Mouse (Mus musculus) limb, embryonic 14.5 days (tissue): Measurements from ENCODE around the gene Dgkb. TPM values are rescaled to one million over a fixed set of nuclear protein-coding genes. Genes with fewer than 3 reads are reported as not detected.

Experiments used
- ATAC-seq: fragments of 200-750 bp; cut with Nextera tagmentation; 2 replicates; pipeline ENCODE4 v1.8.0; 2017; ENCODE audit warnings: low read depth, moderate number of reproducible peaks, moderate TSS enrichment; ENCODE audit not compliant: low FRiP score
- DNase-seq: peaks from one replicate; pipeline ENCODE4 v3.0.0-alpha.2; 2015; ENCODE audit warnings: low spot score
- H3K27ac ChIP-seq: fragments of 300-500 bp; sonication (generic); replicated peaks from 2 replicates; pipeline ENCODE4 v1.5.1; 2014; ENCODE audit warnings: low read depth, mild to moderate bottlenecking, low read length, moderate library complexity, mixed read lengths
- H3K27me3 ChIP-seq: fragments of 300-500 bp; sonication (generic); 2 replicates; pipeline ENCODE4 v1.6.1; 2014; ENCODE audit warnings: low read length, mixed read lengths; ENCODE audit not compliant: control insufficient read depth, insufficient read depth
- H3K36me3 ChIP-seq: fragments of 300-500 bp; sonication (generic); 2 replicates; pipeline ENCODE4 v1.6.1; 2014; ENCODE audit warnings: mild to moderate bottlenecking, low read length, moderate library complexity, mixed read lengths; ENCODE audit not compliant: control insufficient read depth, insufficient read depth
- H3K4me1 ChIP-seq: fragments of 300-500 bp; sonication (generic); 2 replicates; pipeline ENCODE4 v1.6.1; 2014; ENCODE audit warnings: antibody characterized with exemption, low read length, mixed read lengths; ENCODE audit not compliant: control insufficient read depth, insufficient read depth
- H3K4me2 ChIP-seq: fragments of 300-500 bp; sonication (generic); replicated peaks from 2 replicates; pipeline ENCODE4 v1.6.1; 2014; ENCODE audit warnings: low read depth, mild to moderate bottlenecking, low read length, moderate library complexity; ENCODE audit not compliant: severe bottlenecking
- H3K4me3 ChIP-seq: fragments of 300-500 bp; sonication (generic); replicated peaks from 2 replicates; pipeline ENCODE4 v1.5.1; 2014; ENCODE audit warnings: low read length
- H3K9ac ChIP-seq: fragments of 300-500 bp; sonication (generic); 2 replicates; pipeline ENCODE4 v1.6.1; 2014; ENCODE audit warnings: mild to moderate bottlenecking, low read depth, low read length, moderate library complexity; ENCODE audit not compliant: severe bottlenecking
- H3K9me3 ChIP-seq: fragments of 300-500 bp; sonication (generic); 2 replicates; pipeline ENCODE4 v1.6.1; 2016; ENCODE audit warnings: low read length; ENCODE audit not compliant: control insufficient read depth
- POLR2A ChIP-seq: fragments of 200-500 bp; IDR thresholded peaks from 2 replicates; pipeline ENCODE4 v1.8.0; 2012; ENCODE audit warnings: inconsistent platforms, mild to moderate bottlenecking, moderate library complexity, borderline replicate concordance; ENCODE audit not compliant: insufficient read depth, insufficient read length; ENCODE audit errors: extremely low read depth
- WGBS: fragments of 180-500 bp; shearing (Covaris S2); extraction: QIAGEN DNeasy Blood & Tissue Kit; methylation state at CpG from one replicate; pipeline ENCODE4 v1.1.7; 2014; 5-methylcytosine and 5-hydroxymethylcytosine counted together
- polyA plus RNA-seq, 2 experiments: library from polyadenylated mRNA; depleted of rRNA in 1 of 2; stranded (reverse) in 1 of 2; unstranded in 1 of 2; fragments of >200 nt; fragmentation: Nextera tagmentation in 1 of 2; extraction: Ambion mirVana in 1 of 2; gene quantifications; 2 replicates each; pipeline versions ENCODE4 v1.2.1 to v1.2.3; 2012 to 2014

Dgkb gene
- polyA plus RNA-seq, 2 experiments: 0.56 to 0.80 TPM

DNA sequence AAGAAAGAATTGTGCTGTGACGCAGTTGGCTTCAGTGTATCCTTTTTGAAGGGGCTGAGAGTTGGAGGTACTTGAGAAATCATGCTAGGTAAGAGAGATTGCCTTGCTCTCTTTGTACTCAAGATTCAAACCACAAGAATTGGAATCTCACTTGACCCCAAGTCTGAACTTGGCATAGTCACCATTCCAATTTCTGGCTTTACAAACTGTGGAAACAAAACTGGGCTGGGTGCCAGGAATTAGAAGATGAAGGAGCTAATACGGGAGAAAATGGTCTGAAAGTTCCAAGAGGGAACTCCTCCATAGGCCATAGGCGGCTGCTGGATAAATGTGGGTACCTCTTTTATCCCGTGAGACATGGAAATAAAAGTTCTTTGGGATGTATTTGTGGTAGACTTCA is 66.3 kb downstream of the Dgkb start:
- TF ChIP-seq POLR2A: no peak
- Histone ChIP-seq H3K27ac (no peak overlapping the region), H3K36me3 (no peaks in the 10 kb centered on the region), H3K9ac (no peak overlapping the region), H3K4me2 (no peak overlapping the region), H3K4me1 (no peaks in the 10 kb centered on the region), H3K27me3 (0 out of 2 replicates have a peak, but pooled peaks cover 4% of the 10 kb centered on the region), H3K9me3 (no peaks in the 10 kb centered on the region), H3K4me3 (no peak overlapping the region)
- no peak for ATAC-seq
- 56% methylated on average over 4 of the region's 4 CpGs for WGBS
- DNase-seq: no peak

DNA sequence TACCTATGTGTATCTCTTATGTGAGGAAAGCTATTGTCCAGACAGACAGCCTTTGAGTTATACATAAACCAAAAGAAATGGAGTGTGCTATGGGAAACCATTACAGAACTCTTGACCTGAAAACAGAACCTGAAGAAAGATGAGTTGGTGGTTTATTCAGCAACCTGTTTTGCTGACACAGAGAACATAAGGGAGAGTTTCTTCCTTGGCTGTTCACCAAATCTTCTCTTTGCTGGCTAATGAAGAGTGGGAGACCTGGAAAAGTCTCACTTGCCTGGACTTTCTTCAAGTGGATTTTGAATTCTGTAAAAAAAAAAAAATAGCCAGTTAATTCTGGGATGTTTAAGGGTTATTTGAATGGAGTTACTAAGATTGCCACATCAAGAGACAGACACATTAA is 71.1 kb downstream of the Dgkb start:
- Histone ChIP-seq H3K4me1 (no peaks in the 10 kb centered on the region), H3K27ac (no peak overlapping the region), H3K27me3 (no peaks in the 10 kb centered on the region), H3K4me3 (no peak overlapping the region), H3K36me3 (no peaks in the 10 kb centered on the region), H3K4me2 (no peak overlapping the region), H3K9ac (no peak overlapping the region), H3K9me3 (no peaks in the 10 kb centered on the region)
- ATAC-seq (no peak), DNase-seq (no peak)
- no peak for TF ChIP-seq POLR2A

DNA sequence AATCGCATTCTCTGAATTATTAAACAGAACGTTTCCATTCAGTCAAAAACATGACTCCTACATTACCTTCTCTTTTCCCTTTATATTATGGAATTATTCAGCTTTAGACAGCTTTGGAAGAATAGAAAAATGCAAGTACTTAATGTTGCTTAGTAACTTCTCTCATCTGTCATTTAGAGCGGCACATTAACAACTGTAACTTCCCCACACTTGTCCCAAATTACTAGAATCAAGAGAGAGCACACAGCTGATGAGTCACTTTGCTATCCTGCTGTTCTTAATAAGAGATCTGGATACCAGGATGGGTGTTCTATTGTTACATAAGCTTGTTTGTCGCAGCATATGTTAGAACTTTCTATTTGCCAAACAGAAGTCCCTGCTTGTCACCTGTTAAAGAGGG is 71.9 kb downstream of the Dgkb start:
- no peak for TF ChIP-seq POLR2A
- no peak for DNase-seq
- 90% methylated on average over 4 of the region's 4 CpGs for WGBS
- no peak overlapping the region for H3K4me2 ChIP-seq
- no peak overlapping the region for H3K4me3 ChIP-seq
- H3K9me3 ChIP-seq: no peaks in the 10 kb centered on the region
- no peaks in the 10 kb centered on the region for H3K4me1 ChIP-seq
- no peaks in the 10 kb centered on the region for H3K36me3 ChIP-seq
- no peak for ATAC-seq
- H3K9ac ChIP-seq: no peak overlapping the region
- no peak overlapping the region for H3K27ac ChIP-seq
- no peaks in the 10 kb centered on the region for H3K27me3 ChIP-seq

DNA sequence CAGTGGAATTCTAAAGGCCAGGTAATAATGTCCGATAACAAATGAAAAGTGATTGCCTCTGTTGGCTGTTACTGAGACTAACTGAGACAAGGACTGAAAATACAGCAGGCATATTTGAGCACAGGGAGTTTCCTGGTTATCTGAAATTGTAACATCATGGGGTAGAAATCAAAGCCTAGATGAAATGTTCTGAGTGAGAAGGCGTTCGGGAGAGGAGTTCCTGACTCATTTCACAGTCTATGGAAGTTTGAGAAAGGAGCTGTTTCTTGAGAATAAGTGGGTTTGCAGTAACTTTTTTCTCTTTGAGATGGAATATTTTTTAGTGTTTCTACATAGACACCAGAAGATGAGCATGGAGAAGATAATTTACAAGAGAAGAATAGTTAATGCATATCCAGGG is 73.8 kb downstream of the Dgkb start:
- ATAC-seq (no peak), DNase-seq (no peak)
- Histone ChIP-seq H3K27me3 (no peaks in the 10 kb centered on the region), H3K9me3 (no peaks in the 10 kb centered on the region), H3K4me1 (no peaks in the 10 kb centered on the region), H3K4me2 (no peak overlapping the region), H3K4me3 (no peak overlapping the region), H3K27ac (no peak overlapping the region), H3K36me3 (no peaks in the 10 kb centered on the region), H3K9ac (no peak overlapping the region)
- no peak for TF ChIP-seq POLR2A
- 86% methylated on average over 3 of the region's 3 CpGs for WGBS

- TF ChIP-seq POLR2A: no peak
- Histone ChIP-seq H3K9me3 (no peaks in the 10 kb centered on the region), H3K4me1 (no peaks in the 10 kb centered on the region), H3K4me3 (no peak overlapping the region), H3K9ac (no peak overlapping the region), H3K4me2 (no peak overlapping the region), H3K27me3 (no peaks in the 10 kb centered on the region), H3K27ac (no peak overlapping the region), H3K36me3 (no peaks in the 10 kb centered on the region)
- WGBS: 89% methylated on average over 2 of the region's 2 CpGs
- DNase-seq: no peak
- ATAC-seq: no peak
Observed at GRCm38 (mm10) chr12:37942163-37942562, 124.6 kb downstream of the Dgkb start.

GRCm38 (mm10) chr12:37956193-37956592 is 138.7 kb downstream of the Dgkb start:
- H3K4me2 ChIP-seq: no peak overlapping the region
- WGBS: 72% methylated on average over 4 of the region's 4 CpGs
- H3K4me3 ChIP-seq: no peak overlapping the region
- TF ChIP-seq POLR2A: no peak
- no peaks in the 10 kb centered on the region for H3K9me3 ChIP-seq
- H3K9ac ChIP-seq: no peak overlapping the region
- no peak overlapping the region for H3K27ac ChIP-seq
- no peaks in the 10 kb centered on the region for H3K36me3 ChIP-seq
- ATAC-seq (no peak), DNase-seq (no peak)
- no peaks in the 10 kb centered on the region for H3K27me3 ChIP-seq
- H3K4me1 ChIP-seq: no peaks in the 10 kb centered on the region
